Mouse (Mus musculus): Measurements from ENCODE around the gene Psmd5. TPM values are rescaled to one million over a fixed set of nuclear protein-coding genes. Genes with fewer than 3 reads are reported as not detected.
"Not testable (repeated sequence)": the region's sequence is repeated elsewhere in the genome, so short reads cannot be mapped to it uniquely, and the experiment has no call there.

The Psmd5 gene
- polyA plus RNA-seq, 1 experiment from 2014 or later: 114 TPM

- H3K4me3 ChIP-seq (ENCODE audit: low read depth, low read length); H3K4me1 ChIP-seq (ENCODE audit: control insufficient read depth, insufficient read depth, low read length); H3K9me3 ChIP-seq (replicated peaks; ENCODE audit: control insufficient read depth, low read length); H3K27ac ChIP-seq (replicated peaks; ENCODE audit: low read depth, low read length); H3K4me2 ChIP-seq (ENCODE audit: low read depth, low read length); ATAC-seq (replicated peaks; ENCODE audit: insufficient number of reproducible peaks, low FRiP score, low TSS enrichment, low read depth); DNase-seq (ENCODE audit: low spot score); H3K9ac ChIP-seq (replicated peaks; ENCODE audit: low read length); H3K27me3 ChIP-seq (ENCODE audit: control insufficient read depth, insufficient read depth, low read length); H3K36me3 ChIP-seq (replicated peaks; ENCODE audit: control insufficient read depth, insufficient read depth, low read depth, low read length): not testable (repeated sequence)
- WGBS: 94% methylated on average over 2 of the region's 2 CpGs
These were observed 58.9 kb downstream of the Psmd5 start for GRCm38 (mm10) chr2:34815893-34816292.

- H3K4me1 ChIP-seq (ENCODE audit: control insufficient read depth, insufficient read depth, low read length): no peaks in the 10 kb centered on the region
- H3K9ac ChIP-seq (replicated peaks; ENCODE audit: low read length): no peak overlapping the region
- H3K4me2 ChIP-seq (ENCODE audit: low read depth, low read length): no peak overlapping the region
- 88% methylated on average over 7 of the region's 7 CpGs for WGBS
- no peak overlapping the region for H3K27ac ChIP-seq (replicated peaks; ENCODE audit: low read depth, low read length)
- DNase-seq (ENCODE audit: low spot score) (no peak), ATAC-seq (replicated peaks; ENCODE audit: insufficient number of reproducible peaks, low FRiP score, low TSS enrichment, low read depth) (no peak)
- H3K9me3 ChIP-seq (replicated peaks; ENCODE audit: control insufficient read depth, low read length): no peaks in the 10 kb centered on the region
- no peaks in the 10 kb centered on the region for H3K27me3 ChIP-seq (ENCODE audit: control insufficient read depth, insufficient read depth, low read length)
- peaks cover 2% of the 10 kb centered on the region for H3K36me3 ChIP-seq (replicated peaks; ENCODE audit: control insufficient read depth, insufficient read depth, low read depth, low read length)
- no peak overlapping the region for H3K4me3 ChIP-seq (ENCODE audit: low read depth, low read length)
These were observed 62.1 kb downstream of the Psmd5 start for GRCm38 (mm10) chr2:34812706-34813105.

- H3K4me3 ChIP-seq (ENCODE audit: low read depth, low read length): no peak overlapping the region
- no peak overlapping the region for H3K4me2 ChIP-seq (ENCODE audit: low read depth, low read length)
- peaks cover 2% of the 10 kb centered on the region for H3K36me3 ChIP-seq (replicated peaks; ENCODE audit: control insufficient read depth, insufficient read depth, low read depth, low read length)
- ATAC-seq (replicated peaks; ENCODE audit: insufficient number of reproducible peaks, low FRiP score, low TSS enrichment, low read depth): no peak
- no peak for DNase-seq (ENCODE audit: low spot score)
- H3K4me1 ChIP-seq (ENCODE audit: control insufficient read depth, insufficient read depth, low read length): no peaks in the 10 kb centered on the region
- no peaks in the 10 kb centered on the region for H3K9me3 ChIP-seq (replicated peaks; ENCODE audit: control insufficient read depth, low read length)
- 97% methylated on average over 3 of the region's 3 CpGs for WGBS
- H3K27ac ChIP-seq (replicated peaks; ENCODE audit: low read depth, low read length): no peak overlapping the region
- no peaks in the 10 kb centered on the region for H3K27me3 ChIP-seq (ENCODE audit: control insufficient read depth, insufficient read depth, low read length)
- H3K9ac ChIP-seq (replicated peaks; ENCODE audit: low read length): no peak overlapping the region
These were observed 64.0 kb downstream of the Psmd5 start for GRCm38 (mm10) chr2:34810775-34811174.

GRCm38 (mm10) chr2:34809568-34809967, 65.2 kb downstream of the Psmd5 start:
- DNase-seq (ENCODE audit: low spot score) (no peak), ATAC-seq (replicated peaks; ENCODE audit: insufficient number of reproducible peaks, low FRiP score, low TSS enrichment, low read depth) (no peak)
- Histone ChIP-seq H3K27ac (replicated peaks; ENCODE audit: low read depth, low read length) (no peak overlapping the region), H3K9me3 (replicated peaks; ENCODE audit: control insufficient read depth, low read length) (no peaks in the 10 kb centered on the region), H3K9ac (replicated peaks; ENCODE audit: low read length) (no peak overlapping the region), H3K4me2 (ENCODE audit: low read depth, low read length) (no peak overlapping the region), H3K27me3 (ENCODE audit: control insufficient read depth, insufficient read depth, low read length) (no peaks in the 10 kb centered on the region), H3K4me3 (ENCODE audit: low read depth, low read length) (no peak overlapping the region), H3K36me3 (replicated peaks; ENCODE audit: control insufficient read depth, insufficient read depth, low read depth, low read length) (peaks cover 2% of the 10 kb centered on the region), H3K4me1 (ENCODE audit: control insufficient read depth, insufficient read depth, low read length) (no peaks in the 10 kb centered on the region)
- 94% methylated on average over 1 of the region's 1 CpGs for WGBS

- WGBS: 87% methylated on average over 2 of the region's 2 CpGs
- Histone ChIP-seq H3K9ac (replicated peaks; ENCODE audit: low read length) (no peak overlapping the region), H3K27ac (replicated peaks; ENCODE audit: low read depth, low read length) (no peak overlapping the region), H3K36me3 (replicated peaks; ENCODE audit: control insufficient read depth, insufficient read depth, low read depth, low read length) (peaks cover 2% of the 10 kb centered on the region; the same call in 1 of the 2 replicates), H3K4me2 (ENCODE audit: low read depth, low read length) (no peak overlapping the region), H3K4me3 (ENCODE audit: low read depth, low read length) (no peak overlapping the region), H3K4me1 (ENCODE audit: control insufficient read depth, insufficient read depth, low read length) (no peaks in the 10 kb centered on the region), H3K9me3 (replicated peaks; ENCODE audit: control insufficient read depth, low read length) (no peaks in the 10 kb centered on the region), H3K27me3 (ENCODE audit: control insufficient read depth, insufficient read depth, low read length) (no peaks in the 10 kb centered on the region)
- ATAC-seq (replicated peaks; ENCODE audit: insufficient number of reproducible peaks, low FRiP score, low TSS enrichment, low read depth): no peak
- no peak for DNase-seq (ENCODE audit: low spot score)
These were observed 66.7 kb downstream of the Psmd5 start for GRCm38 (mm10) chr2:34808057-34808456.

- no peaks in the 10 kb centered on the region for H3K9me3 ChIP-seq (replicated peaks; ENCODE audit: control insufficient read depth, low read length)
- ATAC-seq (replicated peaks; ENCODE audit: insufficient number of reproducible peaks, low FRiP score, low TSS enrichment, low read depth) (no peak), DNase-seq (ENCODE audit: low spot score) (no peak)
- no peaks in the 10 kb centered on the region for H3K4me1 ChIP-seq (ENCODE audit: control insufficient read depth, insufficient read depth, low read length)
- H3K9ac ChIP-seq (replicated peaks; ENCODE audit: low read length): no peak overlapping the region
- 94% methylated on average over 10 of the region's 10 CpGs for WGBS
- no peak overlapping the region for H3K4me2 ChIP-seq (ENCODE audit: low read depth, low read length)
- H3K27ac ChIP-seq (replicated peaks; ENCODE audit: low read depth, low read length): no peak overlapping the region
- H3K27me3 ChIP-seq (ENCODE audit: control insufficient read depth, insufficient read depth, low read length): no peaks in the 10 kb centered on the region
- H3K36me3 ChIP-seq (replicated peaks; ENCODE audit: control insufficient read depth, insufficient read depth, low read depth, low read length): 0 out of 2 replicates have a peak, but pooled peaks cover 2% of the 10 kb centered on the region
- H3K4me3 ChIP-seq (ENCODE audit: low read depth, low read length): no peak overlapping the region
These were observed 69.3 kb downstream of the Psmd5 start for GRCm38 (mm10) chr2:34805364-34805950.

- Histone ChIP-seq H3K4me3 (ENCODE audit: low read depth, low read length) (no peak overlapping the region), H3K27ac (replicated peaks; ENCODE audit: low read depth, low read length) (no peak overlapping the region), H3K4me2 (ENCODE audit: low read depth, low read length) (no peak overlapping the region), H3K9ac (replicated peaks; ENCODE audit: low read length) (no peak overlapping the region), H3K9me3 (replicated peaks; ENCODE audit: control insufficient read depth, low read length) (no peaks in the 10 kb centered on the region), H3K4me1 (ENCODE audit: control insufficient read depth, insufficient read depth, low read length) (no peaks in the 10 kb centered on the region), H3K27me3 (ENCODE audit: control insufficient read depth, insufficient read depth, low read length) (no peaks in the 10 kb centered on the region), H3K36me3 (replicated peaks; ENCODE audit: control insufficient read depth, insufficient read depth, low read depth, low read length) (no peaks in the 10 kb centered on the region)
- 92% methylated on average over 1 of the region's 1 CpGs for WGBS
- ATAC-seq (replicated peaks; ENCODE audit: insufficient number of reproducible peaks, low FRiP score, low TSS enrichment, low read depth) (no peak), DNase-seq (ENCODE audit: low spot score) (no peak)
These were observed 70.0 kb downstream of the Psmd5 start for GRCm38 (mm10) chr2:34804815-34805214.

GRCm38 (mm10) chr2:34804172-34804571, 70.6 kb downstream of the Psmd5 start:
- ATAC-seq (replicated peaks; ENCODE audit: insufficient number of reproducible peaks, low FRiP score, low TSS enrichment, low read depth) (no peak), DNase-seq (ENCODE audit: low spot score) (no peak)
- no peak overlapping the region for H3K4me3 ChIP-seq (ENCODE audit: low read depth, low read length)
- no peaks in the 10 kb centered on the region for H3K27me3 ChIP-seq (ENCODE audit: control insufficient read depth, insufficient read depth, low read length)
- H3K9me3 ChIP-seq (replicated peaks; ENCODE audit: control insufficient read depth, low read length): no peaks in the 10 kb centered on the region
- H3K4me1 ChIP-seq (ENCODE audit: control insufficient read depth, insufficient read depth, low read length): no peaks in the 10 kb centered on the region
- H3K9ac ChIP-seq (replicated peaks; ENCODE audit: low read length): no peak overlapping the region
- no peak overlapping the region for H3K4me2 ChIP-seq (ENCODE audit: low read depth, low read length)
- no peaks in the 10 kb centered on the region for H3K36me3 ChIP-seq (replicated peaks; ENCODE audit: control insufficient read depth, insufficient read depth, low read depth, low read length)
- 93% methylated on average over 2 of the region's 2 CpGs for WGBS
- no peak overlapping the region for H3K27ac ChIP-seq (replicated peaks; ENCODE audit: low read depth, low read length)
